In genomic region chr15:85975746-85976145, GRCm38 (mm10) we compare ENCODE assay signal across 10 mouse cellular contexts. TPM values are rescaled to one million over a fixed set of nuclear protein-coding genes. Genes with fewer than 3 reads are reported as not detected.
A peak's percentile ranks its signal among the peaks of the same experiment; 100 is the strongest.
DNase-seq lines count a peak whose midpoint lies in the region; ATAC-seq and TF ChIP-seq lines count a peak whose summit lies in the region.
"Had no signal": no experiment of that assay in that cellular context is flagged by ENCODE, and none has a peak within 500 bp of the region (broad histone marks: within the 10 kb centered on the region; RNA-seq: fewer than 3 reads in every experiment).

No protein-coding gene starts in this region.

- TF ChIP-seq POLR2A in cerebellum, adult 2 months (IDR thresholded peaks at IDR 0.05; ENCODE audit: borderline replicate concordance, insufficient read depth, low read length): no peak

- peak; percentile 21 to 31 for DNase-seq in cerebellum, adult 2 months
- no peak for DNase-seq in cerebellum, adult 11-12 months
- DNase-seq in lung, embryonic 14.5 days: peak; percentile 43
- no peak for DNase-seq in lung, postnatal 25 days (ENCODE audit: low spot score)
- DNase-seq in midbrain, postnatal 0 days (ENCODE audit: low spot score): peak; percentile 65
- no peak for DNase-seq in thymus, postnatal 36 days
- no peak for DNase-seq in gastrocnemius, postnatal 4 days (ENCODE audit: low spot score in 2 of 2)
- DNase-seq: B cell, adult 2 months; cerebellum, adult 11 months had no signal

- TF ChIP-seq CTCF in cerebellum, adult 2 months (IDR thresholded peaks at IDR 0.05; ENCODE audit: borderline replicate concordance, insufficient read depth, low read depth, low read length): no peak
- no peak for TF ChIP-seq CTCF in lung, embryonic 14.5 days (IDR thresholded peaks at IDR 0.05; ENCODE audit: low read depth)
- no peak for TF ChIP-seq CTCF in midbrain, postnatal 0 days (IDR thresholded peaks at IDR 0.05)

- no peaks in the 10 kb centered on the region for H3K9me3 ChIP-seq in lung, embryonic 14.5 days (ENCODE audit: low read depth, low read length)
- H3K9me3 ChIP-seq in hindbrain, embryonic 12.5 days (replicated peaks): no peaks in the 10 kb centered on the region
- no peaks in the 10 kb centered on the region for H3K9me3 ChIP-seq in midbrain, postnatal 0 days (ENCODE audit: low read length)

- H3K27me3 ChIP-seq in cerebellum, adult 2 months (ENCODE audit: control insufficient read depth, insufficient read depth, low read length): no peaks in the 10 kb centered on the region
- H3K27me3 ChIP-seq in lung, embryonic 14.5 days (ENCODE audit: insufficient read depth, low read length): no peaks in the 10 kb centered on the region
- 0 out of 2 replicates have a peak, but pooled peaks cover 3% of the 10 kb centered on the region for H3K27me3 ChIP-seq in hindbrain, embryonic 12.5 days
- H3K27me3 ChIP-seq in midbrain, postnatal 0 days (ENCODE audit: insufficient read depth, low read length): no peaks in the 10 kb centered on the region

- H3K36me3 ChIP-seq in lung, embryonic 14.5 days (ENCODE audit: insufficient read depth): no peaks in the 10 kb centered on the region
- H3K36me3 ChIP-seq in hindbrain, embryonic 12.5 days: no peaks in the 10 kb centered on the region
- H3K36me3 ChIP-seq in midbrain, postnatal 0 days (ENCODE audit: insufficient read depth, low read length): no peaks in the 10 kb centered on the region

- no peak overlapping the region for H3K27ac ChIP-seq in cerebellum, adult 2 months (ENCODE audit: insufficient read depth, low read length)
- H3K27ac ChIP-seq in lung, embryonic 14.5 days (ENCODE audit: low read depth): peak overlapping the region; percentile 22; the same call in 1 of the 2 replicates
- peak overlapping the region; percentile 76 for H3K27ac ChIP-seq in hindbrain, embryonic 12.5 days
- no peak overlapping the region for H3K27ac ChIP-seq in midbrain, postnatal 0 days (ENCODE audit: low read depth, low read length)

- no peak overlapping the region for H3K4me2 ChIP-seq in lung, embryonic 14.5 days
- peak overlapping the region; percentile 11; the same call in 1 of the 2 replicates for H3K4me2 ChIP-seq in hindbrain, embryonic 12.5 days (replicated peaks)
- no peak overlapping the region for H3K4me2 ChIP-seq in midbrain, postnatal 0 days (ENCODE audit: low read depth, low read length, poor library complexity, severe bottlenecking)

- peaks cover 6% of the 10 kb centered on the region for H3K4me1 ChIP-seq in cerebellum, adult 2 months (ENCODE audit: control insufficient read depth, insufficient read depth, low read length)
- peaks cover 9% of the 10 kb centered on the region; the same call in 1 of the 2 replicates for H3K4me1 ChIP-seq in lung, embryonic 14.5 days (ENCODE audit: insufficient read depth)
- H3K4me1 ChIP-seq in hindbrain, embryonic 12.5 days: peaks cover 48% of the 10 kb centered on the region
- peaks cover 10% of the 10 kb centered on the region; the same call in 1 of the 2 replicates for H3K4me1 ChIP-seq in midbrain, postnatal 0 days (ENCODE audit: insufficient read depth, low read length)

- no peak for ATAC-seq in lung, embryonic 14.5 days (ENCODE audit: insufficient read depth)
- ATAC-seq in hindbrain, embryonic 12.5 days (ENCODE audit: low FRiP score): peak; percentile 10; the same call in 1 of the 2 replicates
- ATAC-seq in midbrain, postnatal 0 days (ENCODE audit: low FRiP score): no peak

- WGBS in cerebellum, adult 2 months: 23% methylated on average over 16 of the region's 16 CpGs
- WGBS in lung, embryonic 14.5 days: 47% methylated on average over 16 of the region's 16 CpGs
- WGBS in hindbrain, embryonic 12.5 days: 33% methylated on average over 16 of the region's 16 CpGs
- WGBS in midbrain, postnatal 0 days: 30% methylated on average over 16 of the region's 16 CpGs

- H3K4me3 ChIP-seq in cerebellum, adult 2 months (replicated peaks; ENCODE audit: insufficient read depth, low read depth, low read length): no peak overlapping the region
- H3K4me3 ChIP-seq in lung, embryonic 14.5 days (ENCODE audit: low read depth, low read length): no peak overlapping the region
- no peak overlapping the region for H3K4me3 ChIP-seq in hindbrain, embryonic 12.5 days
- H3K4me3 ChIP-seq in midbrain, postnatal 0 days (ENCODE audit: low read depth, low read length): no peak overlapping the region

- no peak overlapping the region for H3K9ac ChIP-seq in lung, embryonic 14.5 days
- H3K9ac ChIP-seq in hindbrain, embryonic 12.5 days: no peak overlapping the region
- no peak overlapping the region for H3K9ac ChIP-seq in midbrain, postnatal 0 days (replicated peaks; ENCODE audit: low read length, poor library complexity, severe bottlenecking)

RNA-seq across cellular contexts. Expression of gene Celsr1, which starts 57.8 kb away (rescaled TPM):
- polyA plus RNA-seq in cerebellum, adult 2 months (2012; rRNA removed): 0.49 and 0.60 TPM in 2 replicates
- 9.0 and 9.9 TPM in 2 replicates for polyA plus RNA-seq in lung, embryonic 14.5 days (2014; fragmentation: Nextera tagmentation; extraction: Ambion mirVana)
- 3.4 and 4.3 TPM in 2 replicates for polyA plus RNA-seq in hindbrain, embryonic 12.5 days (2016; fragmentation: Nextera tagmentation; extraction: Ambion mirVana)
- total RNA-seq in midbrain, postnatal 0 days (2014; rRNA removed): 13.7 and 15.0 TPM in 2 replicates
- polyA plus RNA-seq in midbrain, postnatal 0 days (2015; fragmentation: Nextera tagmentation; extraction: Ambion mirVana): 0.60 and 0.79 TPM in 2 replicates
- total RNA-seq in gastrocnemius, postnatal 4 days (2021): 1 to 10 TPM; 1.6 to 1.7 TPM

Comparison
In these comparisons a context has a peak if more than half of its experiments do, and no peak if none do; other contexts are left out.
1. DNase-seq: peak in cerebellum, adult 2 months (2 of 2), lung, embryonic 14.5 days (single experiment) and midbrain, postnatal 0 days (single experiment); none in cerebellum, adult 11-12 months (single experiment), lung, postnatal 25 days (single experiment), thymus, postnatal 36 days (0 of 2) and gastrocnemius, postnatal 4 days (0 of 2).
2. H3K27ac ChIP-seq: peak in lung, embryonic 14.5 days (single experiment) and hindbrain, embryonic 12.5 days (single experiment); none in cerebellum, adult 2 months (single experiment) and midbrain, postnatal 0 days (single experiment).